ENCODE assay signal across 8 mouse cellular contexts in the genomic region with DNA sequence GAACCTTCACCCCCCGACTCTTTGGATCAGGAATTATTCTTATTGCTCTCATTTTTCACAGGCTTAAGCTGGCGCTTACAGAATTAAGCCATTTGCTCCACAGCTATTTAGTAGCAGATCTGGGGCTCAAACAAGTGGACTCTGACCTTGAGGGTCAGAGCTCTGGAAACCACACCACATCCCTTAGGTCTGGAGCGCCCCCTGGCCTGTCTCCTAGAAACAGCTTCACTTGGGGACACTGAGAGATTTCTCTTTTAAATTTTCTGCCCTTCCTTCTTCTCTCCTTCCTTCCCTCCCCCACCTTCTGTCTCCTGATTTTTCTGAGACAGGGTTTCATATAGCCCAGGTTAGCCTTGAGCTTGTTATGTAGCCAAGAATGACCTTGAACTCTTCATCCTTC. TPM values are rescaled to one million over a fixed set of nuclear protein-coding genes. Genes with fewer than 3 reads are reported as not detected.
DNase-seq lines count a peak whose midpoint lies in the region; ATAC-seq and TF ChIP-seq lines count a peak whose summit lies in the region.

No protein-coding gene starts in this region.

- H3K9me3 ChIP-seq in hindbrain, embryonic 11.5 days (ENCODE audit: control insufficient read depth, low read length): no peaks in the 10 kb centered on the region
- H3K9me3 ChIP-seq in hindbrain, embryonic 14.5 days (ENCODE audit: control insufficient read depth, low read length): no peaks in the 10 kb centered on the region
- H3K9me3 ChIP-seq in hindbrain, embryonic 16.5 days (ENCODE audit: control insufficient read depth, low read length): no peaks in the 10 kb centered on the region

- in situ Hi-C loops in Patski (cut with MboI; ENCODE audit: low pct_unique_long_range_greater_than_20kb): no loop called here

- POLR2A ChIA-PET in Patski (lab: Charles Lee): interaction anchor here (0.8 kb wide), 1 partner anchor 11 kb away, joined by 3 read pairs; a partner anchor contains a TSS

- no peaks in the 10 kb centered on the region for H3K27me3 ChIP-seq in hindbrain, embryonic 11.5 days (ENCODE audit: control insufficient read depth, insufficient read depth, low read length)
- no peaks in the 10 kb centered on the region for H3K27me3 ChIP-seq in hindbrain, embryonic 14.5 days (ENCODE audit: control insufficient read depth, insufficient read depth, low read length)
- H3K27me3 ChIP-seq in Patski: peaks cover 7% of the 10 kb centered on the region
- H3K27me3 ChIP-seq in hindbrain, embryonic 16.5 days (replicated peaks; ENCODE audit: control insufficient read depth, insufficient read depth, low read length): peaks cover 2% of the 10 kb centered on the region; the same call in 1 of the 2 replicates

- TF ChIP-seq CTCF in Patski (IDR thresholded peaks at IDR 0.05): peak; percentile 89
- peak; percentile 83 for TF ChIP-seq CTCF in lung, adult 2 months (IDR thresholded peaks at IDR 0.05; ENCODE audit: insufficient read depth, low read length)

- no peak overlapping the region for H3K27ac ChIP-seq in hindbrain, embryonic 11.5 days (ENCODE audit: low read depth, low read length)
- H3K27ac ChIP-seq in hindbrain, embryonic 14.5 days: no peak overlapping the region
- H3K27ac ChIP-seq in hindbrain, embryonic 16.5 days (ENCODE audit: low read depth, low read length): no peak overlapping the region

- no peak overlapping the region for H3K9ac ChIP-seq in hindbrain, embryonic 11.5 days (ENCODE audit: low read depth, low read length)
- H3K9ac ChIP-seq in hindbrain, embryonic 14.5 days: no peak overlapping the region
- no peak overlapping the region for H3K9ac ChIP-seq in hindbrain, embryonic 16.5 days (ENCODE audit: low read depth, low read length)

- ATAC-seq in hindbrain, embryonic 11.5 days (ENCODE audit: low FRiP score): no peak
- no peak for ATAC-seq in hindbrain, embryonic 14.5 days (ENCODE audit: low FRiP score)
- no peak for ATAC-seq in Patski
- ATAC-seq in hindbrain, embryonic 16.5 days: no peak

- 23% methylated on average over 3 of the region's 3 CpGs for WGBS in hindbrain, embryonic 11.5 days
- WGBS in hindbrain, embryonic 14.5 days: 18% methylated on average over 3 of the region's 3 CpGs
- WGBS in lung, adult 2 months: 47% methylated on average over 3 of the region's 3 CpGs
- WGBS in hindbrain, embryonic 16.5 days: 42% methylated on average over 3 of the region's 3 CpGs

- DNase-seq in hindbrain, embryonic 11.5 days (ENCODE audit: low spot score): peak; percentile 74
- DNase-seq in hindbrain, embryonic 14.5 days (ENCODE audit: low spot score): no peak
- DNase-seq in B cell, adult 2 months: peak; percentile 50 to 53
- no peak for DNase-seq in Patski (ENCODE audit: low read depth, low spot score)
- peak; percentile 49 for DNase-seq in embryo, embryonic 9.5 days (ENCODE audit: extremely low spot score)
- DNase-seq in lung, adult 2 months: peak; percentile 62
- DNase-seq in urinary bladder, postnatal 4 days (ENCODE audit: low spot score in 2 of 2): no peak

- no peak for TF ChIP-seq POLR2A in lung, adult 2 months (IDR thresholded peaks at IDR 0.05; ENCODE audit: borderline replicate concordance, extremely low read depth, low read depth, low read length)

- no peak overlapping the region for H3K4me2 ChIP-seq in hindbrain, embryonic 11.5 days (replicated peaks; ENCODE audit: low read depth, low read length)
- H3K4me2 ChIP-seq in hindbrain, embryonic 14.5 days (replicated peaks): no peak overlapping the region
- H3K4me2 ChIP-seq in hindbrain, embryonic 16.5 days (ENCODE audit: low read length): no peak overlapping the region

- CTCF ChIA-PET in Patski (lab: Charles Lee): interaction anchor here (0.8 to 2.1 kb wide), 6 partner anchors 10 to 263 kb away, joined by 4 to 11 read pairs (median 6); a partner anchor contains a TSS

- no peaks in the 10 kb centered on the region for H3K36me3 ChIP-seq in hindbrain, embryonic 11.5 days (ENCODE audit: control insufficient read depth, insufficient read depth, low read length)
- H3K36me3 ChIP-seq in hindbrain, embryonic 14.5 days (replicated peaks; ENCODE audit: control insufficient read depth, insufficient read depth): no peaks in the 10 kb centered on the region
- H3K36me3 ChIP-seq in hindbrain, embryonic 16.5 days (ENCODE audit: control insufficient read depth, insufficient read depth, low read length): no peaks in the 10 kb centered on the region

- H3K4me1 ChIP-seq in hindbrain, embryonic 11.5 days (replicated peaks; ENCODE audit: control insufficient read depth, insufficient read depth, low read length): no peaks in the 10 kb centered on the region
- no peaks in the 10 kb centered on the region for H3K4me1 ChIP-seq in hindbrain, embryonic 14.5 days (replicated peaks; ENCODE audit: control insufficient read depth, insufficient read depth, low read length)
- H3K4me1 ChIP-seq in lung, adult 2 months (ENCODE audit: control insufficient read depth, insufficient read depth, low read length): no peaks in the 10 kb centered on the region
- no peaks in the 10 kb centered on the region for H3K4me1 ChIP-seq in hindbrain, embryonic 16.5 days (ENCODE audit: control insufficient read depth, insufficient read depth, low read depth, low read length)

- no peak overlapping the region for H3K4me3 ChIP-seq in hindbrain, embryonic 11.5 days (ENCODE audit: low read depth, low read length)
- H3K4me3 ChIP-seq in hindbrain, embryonic 14.5 days (replicated peaks; ENCODE audit: low read length): no peak overlapping the region
- H3K4me3 ChIP-seq in lung, adult 2 months (replicated peaks; ENCODE audit: extremely low read depth, low read depth, low read length): no peak overlapping the region
- H3K4me3 ChIP-seq in hindbrain, embryonic 16.5 days (ENCODE audit: low read length): no peak overlapping the region

RNA-seq across cellular contexts. Expression of a gene that starts 10.9 kb away (rescaled TPM):
- 76.7 and 78.5 TPM in 2 replicates for polyA plus RNA-seq in hindbrain, embryonic 11.5 days (2014; fragmentation: Nextera tagmentation; extraction: Ambion mirVana)
- 99.7 and 100 TPM in 2 replicates for polyA plus RNA-seq in hindbrain, embryonic 14.5 days (2014; fragmentation: Nextera tagmentation; extraction: Ambion mirVana)
- 45.2 TPM for polyA plus RNA-seq in Patski (2021)
- polyA plus RNA-seq in lung, adult 2 months (2012; rRNA removed): 95.0 and 148 TPM in 2 replicates
- 96.2 and 115 TPM in 2 replicates for polyA plus RNA-seq in hindbrain, embryonic 16.5 days (2015; fragmentation: Nextera tagmentation; extraction: Ambion mirVana)

RNA-seq across cellular contexts. Expression of a gene that starts 31.3 kb away (rescaled TPM):
- polyA plus RNA-seq in hindbrain, embryonic 11.5 days (2014; fragmentation: Nextera tagmentation; extraction: Ambion mirVana): 7.0 and 7.6 TPM in 2 replicates
- 6.2 and 6.3 TPM in 2 replicates for polyA plus RNA-seq in hindbrain, embryonic 14.5 days (2014; fragmentation: Nextera tagmentation; extraction: Ambion mirVana)
- not detected for polyA plus RNA-seq in Patski (2021)
- 0.46 and 1.3 TPM in 2 replicates for polyA plus RNA-seq in lung, adult 2 months (2012; rRNA removed)
- 4.5 and 5.5 TPM in 2 replicates for polyA plus RNA-seq in hindbrain, embryonic 16.5 days (2015; fragmentation: Nextera tagmentation; extraction: Ambion mirVana)

RNA-seq across cellular contexts. Expression of a gene that starts 49.5 kb away (rescaled TPM):
- polyA plus RNA-seq in hindbrain, embryonic 11.5 days (2014; fragmentation: Nextera tagmentation; extraction: Ambion mirVana): 45.8 and 51.0 TPM in 2 replicates
- 60.1 and 60.8 TPM in 2 replicates for polyA plus RNA-seq in hindbrain, embryonic 14.5 days (2014; fragmentation: Nextera tagmentation; extraction: Ambion mirVana)
- 31.2 TPM for polyA plus RNA-seq in Patski (2021)
- polyA plus RNA-seq in lung, adult 2 months (2012; rRNA removed): 52.3 and 55.0 TPM in 2 replicates
- 73.4 and 79.6 TPM in 2 replicates for polyA plus RNA-seq in hindbrain, embryonic 16.5 days (2015; fragmentation: Nextera tagmentation; extraction: Ambion mirVana)

RNA-seq across cellular contexts. Expression of a gene that starts 50.9 kb away (rescaled TPM):
- polyA plus RNA-seq in hindbrain, embryonic 11.5 days (2014; fragmentation: Nextera tagmentation; extraction: Ambion mirVana): 19.6 and 21.2 TPM in 2 replicates
- polyA plus RNA-seq in hindbrain, embryonic 14.5 days (2014; fragmentation: Nextera tagmentation; extraction: Ambion mirVana): 12.4 and 12.5 TPM in 2 replicates
- polyA plus RNA-seq in Patski (2021): 8.0 TPM
- 2.6 and 3.5 TPM in 2 replicates for polyA plus RNA-seq in lung, adult 2 months (2012; rRNA removed)
- polyA plus RNA-seq in hindbrain, embryonic 16.5 days (2015; fragmentation: Nextera tagmentation; extraction: Ambion mirVana): 6.8 and 9.0 TPM in 2 replicates

Comparison
In these comparisons a context has a peak if more than half of its experiments do, and no peak if none do; other contexts are left out.
1. DNase-seq: peak in hindbrain, embryonic 11.5 days (single experiment), B cell, adult 2 months (2 of 2), embryo, embryonic 9.5 days (single experiment) and lung, adult 2 months (single experiment); none in hindbrain, embryonic 14.5 days (single experiment), Patski (single experiment) and urinary bladder, postnatal 4 days (0 of 2).